Mouse (Mus musculus) gastrocnemius, adult 18-20 months (tissue): ENCODE measurements at regions not wholly inside any gene's neighbourhood (a gene's known extent, or its start where the extent isn't known, plus 50 kb on each side); places are given as distances from the start of the nearest gene placed in this dataset.

ENCODE experiments used
- DNase-seq: peaks from one replicate; pipeline ENCODE4 v3.0.0; 2021; ENCODE audit warnings: low spot score

GRCm38 (mm10) chr11:41090391-41090900 is 335.3 kb upstream of the Ccng1 start:
- DNase-seq: peak; percentile 40

GRCm38 (mm10) chr11:41063570-41063969 is 308.5 kb upstream of the Ccng1 start:
- DNase-seq: no peak

GRCm38 (mm10) chr11:41057796-41058195 is 302.7 kb upstream of the Ccng1 start:
- DNase-seq: no peak

- DNase-seq: no peak
These were observed 274.9 kb upstream of the Ccng1 start for GRCm38 (mm10) chr11:41030018-41030417.

- DNase-seq: no peak
These were observed 255.0 kb upstream of the Ccng1 start for GRCm38 (mm10) chr11:41010096-41010495.

- DNase-seq: no peak
These were observed 217.7 kb upstream of the Ccng1 start for GRCm38 (mm10) chr11:40972806-40973205.

- DNase-seq: no peak
These were observed 172.1 kb upstream of the Ccng1 start for GRCm38 (mm10) chr11:40927168-40927567.

- no peak for DNase-seq
These were observed 136.4 kb upstream of the Ccng1 start for GRCm38 (mm10) chr11:40891485-40891884.

- no peak for DNase-seq
These were observed 129.4 kb upstream of the Ccng1 start for GRCm38 (mm10) chr11:40884509-40884908.

GRCm38 (mm10) chr11:40879589-40879988 is 124.5 kb upstream of the Ccng1 start:
- DNase-seq: no peak

GRCm38 (mm10) chr11:40873002-40873401 is 117.9 kb upstream of the Ccng1 start:
- no peak for DNase-seq

GRCm38 (mm10) chr11:40865694-40866093 is 110.6 kb upstream of the Ccng1 start:
- DNase-seq: peak; percentile 9

GRCm38 (mm10) chr11:40851361-40851760 is 96.2 kb upstream of the Ccng1 start:
- no peak for DNase-seq

GRCm38 (mm10) chr11:40850652-40851092 is 95.6 kb upstream of the Ccng1 start:
- DNase-seq: peak; percentile 18

GRCm38 (mm10) chr11:40846586-40846985 is 91.5 kb upstream of the Ccng1 start:
- DNase-seq: no peak

GRCm38 (mm10) chr11:40835393-40835792 is 80.3 kb upstream of the Ccng1 start:
- DNase-seq: no peak
